Mouse (Mus musculus): ENCODE measurements around the gene Inpp5b. TPM values are rescaled to one million over a fixed set of nuclear protein-coding genes. Genes with fewer than 3 reads are reported as not detected.

Inpp5b gene
- polyA plus RNA-seq (2015; fragmentation: Illumina TruSeq; extraction: RNeasy Lipid Tissue Mini Kit (QIAGEN cat#74804); ENCODE audit: insufficient read depth, low read depth, low replicate concordance) = 16.0 TPM

DNA sequence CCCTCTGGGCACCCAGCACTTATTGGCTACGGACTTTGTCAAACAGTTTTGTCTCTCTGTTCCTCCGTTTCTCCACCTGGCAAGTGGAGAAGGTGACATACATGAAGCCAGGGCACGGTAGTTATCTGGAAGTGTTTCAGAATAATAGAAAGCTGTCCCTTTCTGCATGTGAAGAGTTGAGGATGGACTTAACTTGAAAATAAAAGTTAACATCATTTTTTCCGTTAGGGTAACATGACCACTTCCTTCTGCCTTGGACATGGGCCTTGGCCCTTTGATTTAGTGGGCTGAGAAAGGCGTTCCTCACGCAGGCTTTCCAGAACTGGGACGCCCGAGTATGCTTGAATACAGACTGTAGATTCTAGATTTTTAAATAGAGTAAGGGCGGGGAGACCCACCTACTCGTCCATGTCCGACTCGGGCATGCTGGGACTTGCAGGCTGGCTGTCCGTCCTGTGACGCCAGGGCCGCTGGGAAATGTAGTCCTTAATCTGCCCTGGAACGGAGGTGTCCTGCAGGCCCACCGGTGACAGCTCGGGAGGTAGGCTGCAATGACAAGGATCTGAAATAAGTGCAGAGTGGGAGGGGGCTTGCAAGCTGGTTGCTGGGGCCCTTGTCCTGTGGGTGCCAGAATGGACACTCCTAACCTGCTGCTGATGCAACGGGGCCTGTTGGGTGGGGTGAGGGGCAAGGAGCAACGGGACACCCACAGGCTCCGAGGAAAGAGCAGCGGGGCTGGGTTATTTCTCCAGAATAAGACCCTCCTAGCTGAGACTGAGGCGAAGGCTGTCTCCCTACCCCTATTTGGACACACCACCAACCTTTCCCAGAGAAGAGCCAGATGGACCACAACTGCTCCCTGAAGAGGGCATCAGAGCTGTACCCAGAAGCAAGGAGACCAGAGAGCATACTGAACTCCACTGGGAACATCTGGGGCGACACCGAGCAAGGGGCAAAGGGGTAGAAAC is at the start of gene Inpp5b:
Gene Inpp5b (plus strand): TSS at position 475 of the 968 bp plus-strand sequence.

DNA sequence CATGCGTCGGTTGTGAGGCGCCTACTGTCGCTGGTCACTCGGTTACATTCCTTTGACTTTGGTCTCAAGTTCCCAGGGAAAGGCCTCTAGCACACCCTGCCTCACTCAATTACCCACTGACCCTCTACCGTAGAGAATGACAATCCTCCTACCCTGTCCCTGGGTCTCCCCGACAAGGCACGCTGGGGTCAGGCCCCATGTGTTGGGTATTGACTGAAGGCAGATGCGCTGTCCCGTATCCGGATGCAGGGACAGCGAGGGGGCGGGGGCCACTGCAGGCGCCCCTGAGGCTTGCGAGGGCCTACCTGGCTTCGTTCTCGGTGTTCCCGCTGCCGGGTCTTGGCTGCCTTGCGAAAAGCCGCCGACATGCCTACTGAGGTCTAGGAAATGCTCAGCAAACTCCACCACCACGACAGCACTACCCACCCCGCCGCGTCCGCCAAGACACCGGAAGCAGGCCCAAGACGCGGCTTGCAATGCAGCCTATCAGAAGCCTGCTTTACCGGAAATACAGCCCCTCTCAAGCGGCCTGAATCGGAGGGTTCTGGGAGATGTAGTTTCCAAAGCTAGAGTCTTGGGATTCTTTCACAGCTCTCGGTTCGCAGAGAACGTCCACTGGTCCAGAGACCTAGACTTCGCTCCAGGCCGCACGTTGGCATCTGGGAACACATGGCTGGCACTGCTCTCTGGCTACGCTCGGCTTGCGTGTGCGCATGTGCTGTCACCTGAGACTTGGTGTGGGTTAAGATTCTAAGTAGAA is 48.3 kb upstream of the Inpp5b start, which contains the start of gene Utp11:
Gene Utp11 (minus strand): TSS at position 466 of the 760 bp plus-strand sequence.

DNA sequence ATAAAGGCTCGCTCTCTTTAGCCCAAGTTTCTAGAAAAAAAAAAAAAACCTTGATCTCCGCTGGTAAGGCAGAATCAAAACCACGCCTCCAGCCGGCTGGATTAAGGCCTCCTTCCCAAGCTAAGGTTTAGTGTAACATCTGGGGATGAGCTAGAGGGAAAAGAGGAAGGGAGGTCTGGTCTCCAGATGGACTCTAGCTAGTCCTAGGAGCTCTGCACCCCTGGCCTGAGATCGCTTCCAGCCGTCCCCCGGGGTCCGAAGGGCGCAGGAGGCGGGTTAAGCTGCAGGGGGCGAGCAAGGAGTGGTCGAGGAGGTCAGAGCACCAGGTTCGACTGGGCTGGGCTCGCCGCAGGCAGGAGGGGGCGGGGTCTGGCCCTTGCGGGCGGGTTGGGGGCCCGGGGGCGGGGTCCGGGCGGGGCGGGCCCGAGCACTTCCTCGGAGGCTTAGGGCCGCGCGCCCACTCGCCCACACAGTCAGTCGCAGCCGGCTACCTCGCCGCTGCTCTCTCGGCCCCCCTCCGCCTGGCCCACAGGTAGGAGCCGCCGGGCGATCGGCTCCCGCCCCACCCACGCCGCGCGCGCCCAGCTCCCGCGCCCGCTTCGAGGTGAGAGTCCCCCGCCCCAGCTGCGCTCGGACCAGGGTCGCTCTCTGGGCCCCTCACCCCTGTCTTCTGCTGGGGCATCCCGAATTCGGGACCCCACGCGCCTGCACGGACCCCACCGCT is 41.2 kb upstream of the Inpp5b start, which contains the start of gene Fhl3:
Gene Fhl3 (plus strand): TSS at position 454 of the 724 bp plus-strand sequence.

DNA sequence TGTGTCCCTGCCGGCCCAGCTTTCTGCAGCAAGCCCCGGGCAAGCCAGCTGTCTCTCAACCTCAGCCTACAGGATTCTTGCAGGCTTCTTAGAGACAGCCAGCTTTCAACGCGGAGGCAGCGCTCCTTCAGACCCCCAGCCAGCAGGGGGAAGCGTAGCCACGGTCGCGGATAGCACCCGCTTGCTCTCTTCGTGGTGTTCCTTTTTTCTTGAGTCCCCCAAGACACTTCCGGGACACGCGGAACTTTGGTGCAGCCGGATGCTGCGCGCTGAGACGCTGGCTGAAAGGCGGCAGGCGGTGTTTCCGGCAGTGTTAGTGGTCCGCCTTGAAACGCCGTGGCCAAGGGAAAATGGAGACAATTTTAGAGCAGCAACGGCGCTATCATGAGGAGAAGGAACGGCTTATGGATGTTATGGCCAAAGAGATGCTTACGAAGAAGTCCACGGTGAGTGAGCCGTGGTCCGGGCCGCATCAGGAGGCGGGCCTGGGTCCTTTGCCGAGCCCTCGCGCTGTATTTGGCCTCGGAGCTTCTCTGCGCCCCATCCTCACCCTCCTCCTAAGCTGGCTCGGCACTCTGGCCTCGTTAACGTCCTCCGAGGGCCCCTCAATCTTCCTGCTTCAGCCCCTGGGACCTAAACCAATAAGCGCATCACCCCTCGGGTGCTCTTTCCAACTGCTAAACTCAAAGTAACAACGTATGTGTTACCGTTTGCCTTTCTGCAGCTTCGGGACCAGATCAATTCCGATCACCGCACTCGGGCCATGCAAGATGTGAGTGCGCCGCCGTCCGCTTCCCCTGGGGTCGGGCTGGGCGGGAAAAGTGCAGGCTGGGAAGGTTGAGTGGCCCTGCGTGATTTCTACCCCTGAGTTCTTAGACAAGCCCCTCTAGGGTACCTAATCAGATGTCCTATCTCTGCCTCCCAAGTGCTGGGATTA is 26.8 kb upstream of the Inpp5b start, which contains the start of gene Sf3a3:
Gene Sf3a3 (plus strand): TSS at position 232 of the 937 bp plus-strand sequence.

DNA sequence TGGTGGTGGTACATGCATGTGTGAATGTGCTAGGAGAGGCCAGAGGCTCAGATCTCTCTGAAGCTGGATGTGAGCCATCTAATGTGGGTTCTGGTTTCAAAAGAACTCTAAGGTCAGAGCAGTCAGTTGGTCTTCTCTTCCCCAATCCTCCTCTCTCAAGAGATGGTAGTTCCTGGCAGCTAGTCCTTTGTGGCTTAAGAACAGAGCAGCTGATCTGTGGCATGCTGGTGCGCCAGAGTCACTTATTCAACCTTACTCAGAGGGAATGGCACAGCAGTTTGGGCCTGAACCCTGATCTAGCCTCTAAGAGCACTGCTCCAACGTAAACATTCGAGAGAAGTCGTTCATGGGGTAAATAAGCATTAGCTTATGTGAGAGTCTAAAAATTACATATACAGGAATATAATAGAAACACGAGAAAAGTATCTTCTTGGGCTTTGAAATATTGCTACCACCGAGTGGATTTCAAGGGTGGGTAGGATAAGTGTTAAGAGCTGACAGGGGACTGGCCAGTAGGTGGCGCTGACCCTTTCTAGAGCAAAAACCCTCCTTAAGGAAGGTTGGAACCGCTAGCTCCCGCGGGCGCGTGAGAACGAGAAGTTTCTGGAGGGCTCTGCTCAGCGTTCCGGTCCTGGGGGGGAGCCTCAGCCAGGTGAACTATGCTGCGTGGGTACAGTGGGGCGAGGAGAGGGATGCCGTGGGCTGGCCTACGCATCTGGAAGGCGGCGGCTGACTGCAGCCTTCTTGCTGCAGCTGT is 60.1 kb downstream of the Inpp5b start, which contains the start of gene Mtf1:
Gene Mtf1 (plus strand): TSS at position 553 of the 757 bp plus-strand sequence.

DNA sequence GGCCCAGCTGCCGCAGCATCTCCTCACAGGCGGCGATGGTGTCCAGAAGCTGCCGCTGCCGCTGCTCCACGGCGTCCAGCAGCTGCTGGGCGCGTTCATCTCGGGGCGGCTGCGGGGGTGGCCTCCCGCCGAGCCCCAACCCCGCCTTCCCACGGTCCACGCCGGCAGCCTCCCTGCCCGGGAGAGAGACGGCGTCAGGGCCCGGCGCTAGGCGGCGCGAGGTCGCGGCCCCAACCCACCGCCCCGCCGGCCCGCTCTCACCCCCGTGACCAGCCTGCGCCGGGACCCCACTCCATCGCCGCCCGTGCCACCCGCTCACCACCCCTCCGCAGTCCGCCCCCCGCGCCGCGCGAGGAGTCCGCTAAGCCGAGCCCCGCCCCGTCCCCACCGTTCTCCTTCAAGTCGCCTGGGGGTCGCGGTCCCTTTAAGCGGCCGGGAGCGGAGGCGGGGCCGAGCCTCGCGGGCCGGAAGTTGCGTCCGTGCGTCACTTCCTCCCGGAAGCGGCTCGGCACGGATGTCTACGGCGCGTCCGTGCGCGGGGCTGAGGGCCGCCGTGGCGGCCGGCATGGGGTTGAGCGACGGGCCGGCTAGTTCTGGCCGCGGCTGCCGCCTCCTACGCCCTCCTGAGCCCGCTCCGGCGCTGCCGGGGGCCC is 108.7 kb downstream of the Inpp5b start, which contains the start of gene Yrdc:
Gene Yrdc (plus strand): TSS at position 419 of the 653 bp plus-strand sequence.

Other genes with a start within 250 kb of the Inpp5b start
- gene 3100002H09Rik, start 131.0 kb upstream of the Inpp5b start, polyA plus RNA-seq (2015; fragmentation: Illumina TruSeq; extraction: RNeasy Lipid Tissue Mini Kit (QIAGEN cat#74804); ENCODE audit: insufficient read depth, low read depth, low replicate concordance) = not detected
- not detected for gene Pou3f1, start 85.0 kb upstream of the Inpp5b start, polyA plus RNA-seq (2015; fragmentation: Illumina TruSeq; extraction: RNeasy Lipid Tissue Mini Kit (QIAGEN cat#74804); ENCODE audit: insufficient read depth, low read depth, low replicate concordance)
- gene Utp11, start 48.2 kb upstream of the Inpp5b start, polyA plus RNA-seq (2015; fragmentation: Illumina TruSeq; extraction: RNeasy Lipid Tissue Mini Kit (QIAGEN cat#74804); ENCODE audit: insufficient read depth, low read depth, low replicate concordance) = 6.6 TPM
- gene Fhl3, start 41.1 kb upstream of the Inpp5b start, polyA plus RNA-seq (2015; fragmentation: Illumina TruSeq; extraction: RNeasy Lipid Tissue Mini Kit (QIAGEN cat#74804); ENCODE audit: insufficient read depth, low read depth, low replicate concordance) = 0.83 TPM
- 7.7 TPM for gene Sf3a3, start 27.1 kb upstream of the Inpp5b start, polyA plus RNA-seq (2015; fragmentation: Illumina TruSeq; extraction: RNeasy Lipid Tissue Mini Kit (QIAGEN cat#74804); ENCODE audit: insufficient read depth, low read depth, low replicate concordance)
- gene Mtf1, start 60.3 kb downstream of the Inpp5b start, polyA plus RNA-seq (2015; fragmentation: Illumina TruSeq; extraction: RNeasy Lipid Tissue Mini Kit (QIAGEN cat#74804); ENCODE audit: insufficient read depth, low read depth, low replicate concordance) = 3.5 TPM
- 19.0 TPM for gene Yrdc, start 108.8 kb downstream of the Inpp5b start, polyA plus RNA-seq (2015; fragmentation: Illumina TruSeq; extraction: RNeasy Lipid Tissue Mini Kit (QIAGEN cat#74804); ENCODE audit: insufficient read depth, low read depth, low replicate concordance)
- gene 1110065P20Rik, start 109.3 kb downstream of the Inpp5b start, polyA plus RNA-seq (2015; fragmentation: Illumina TruSeq; extraction: RNeasy Lipid Tissue Mini Kit (QIAGEN cat#74804); ENCODE audit: insufficient read depth, low read depth, low replicate concordance) = 17.3 TPM
- 0.30 TPM for gene Maneal, start 120.3 kb downstream of the Inpp5b start, polyA plus RNA-seq (2015; fragmentation: Illumina TruSeq; extraction: RNeasy Lipid Tissue Mini Kit (QIAGEN cat#74804); ENCODE audit: insufficient read depth, low read depth, low replicate concordance)
- gene Epha10, start 139.0 kb downstream of the Inpp5b start, polyA plus RNA-seq (2015; fragmentation: Illumina TruSeq; extraction: RNeasy Lipid Tissue Mini Kit (QIAGEN cat#74804); ENCODE audit: insufficient read depth, low read depth, low replicate concordance) = not detected
- 4.1 TPM for gene 9930104L06Rik, start 195.2 kb downstream of the Inpp5b start, polyA plus RNA-seq (2015; fragmentation: Illumina TruSeq; extraction: RNeasy Lipid Tissue Mini Kit (QIAGEN cat#74804); ENCODE audit: insufficient read depth, low read depth, low replicate concordance)
- gene Cdca8, start 197.5 kb downstream of the Inpp5b start, polyA plus RNA-seq (2015; fragmentation: Illumina TruSeq; extraction: RNeasy Lipid Tissue Mini Kit (QIAGEN cat#74804); ENCODE audit: insufficient read depth, low read depth, low replicate concordance) = not detected
- gene Rspo1, start 244.6 kb downstream of the Inpp5b start, polyA plus RNA-seq (2015; fragmentation: Illumina TruSeq; extraction: RNeasy Lipid Tissue Mini Kit (QIAGEN cat#74804); ENCODE audit: insufficient read depth, low read depth, low replicate concordance) = 15.5 TPM